Mouse (Mus musculus): ENCODE data around the gene Gm14744. TPM values are rescaled to one million over a fixed set of nuclear protein-coding genes. Genes with fewer than 3 reads are reported as not detected.
"Not testable (repeated sequence)": the region's sequence is repeated elsewhere in the genome, so short reads cannot be mapped to it uniquely, and the experiment has no call there.

Gene Gm14744
- not detected for total RNA-seq (2021)
- long read RNA-seq, experiment 1, result 0 reads
- long read RNA-seq, experiment 2, result 0 reads

- DNase-seq, result not testable (repeated sequence)
These were observed at the start of gene Gm14744 for GRCm38 (mm10) chrX:77864458-77864857. Gene Gm14744 (plus strand): TSS chrX:77864758.

- no peak for DNase-seq
These were observed 11.0 kb upstream of the Gm14744 start, which contains the start of gene Pbsn for GRCm38 (mm10) chrX:77853523-77853922. Gene Pbsn (minus strand): TSS chrX:77853623.

GRCm38 (mm10) chrX:77880033-77880432 is 15.5 kb downstream of the Gm14744 start:
- DNase-seq, result not testable (repeated sequence)

Other genes with a start within 250 kb of the Gm14744 start
- gene Prkx, start 68.5 kb upstream of the Gm14744 start, total RNA-seq (2021), result 10 to 100 TPM; 14.6 to 16.5 TPM
- not detected for gene Pbsn, start 11.1 kb upstream of the Gm14744 start, total RNA-seq (2021)
- not detected for gene 5430402E10Rik, start 60.3 kb downstream of the Gm14744 start, total RNA-seq (2021)
- not detected for gene Obp1a, start 226.6 kb downstream of the Gm14744 start, total RNA-seq (2021)